Mouse (Mus musculus): ENCODE data around the gene Ptpre.
A peak's percentile ranks its signal among the peaks of the same experiment; 100 is the strongest.
"Not testable (repeated sequence)": the region's sequence is repeated elsewhere in the genome, so short reads cannot be mapped to it uniquely, and the experiment has no call there.

Ptpre gene

GRCm38 (mm10) chr7:135534548-135535189 is 2.6 kb upstream of the Ptpre start:
- peak; percentile 42 for DNase-seq (ENCODE audit: low spot score)

GRCm38 (mm10) chr7:135535908-135536307 is 1.4 kb upstream of the Ptpre start:
- no peak for DNase-seq (ENCODE audit: low spot score)

- DNase-seq (ENCODE audit: low spot score) = peak; percentile 19
Measured at GRCm38 (mm10) chr7:135537948-135538741, 864 bp downstream of the Ptpre start.

- no peak for DNase-seq (ENCODE audit: low spot score)
Measured at GRCm38 (mm10) chr7:135539429-135539828, 2.1 kb downstream of the Ptpre start.

GRCm38 (mm10) chr7:135542235-135542634 is 5.0 kb downstream of the Ptpre start:
- DNase-seq (ENCODE audit: low spot score) = no peak

GRCm38 (mm10) chr7:135543033-135543432 is 5.8 kb downstream of the Ptpre start:
- DNase-seq (ENCODE audit: low spot score) = no peak

GRCm38 (mm10) chr7:135544321-135544720 is 7.0 kb downstream of the Ptpre start:
- DNase-seq (ENCODE audit: low spot score) = no peak

- no peak for DNase-seq (ENCODE audit: low spot score)
Measured at GRCm38 (mm10) chr7:135545957-135546356, 8.7 kb downstream of the Ptpre start.

GRCm38 (mm10) chr7:135546530-135546929 is 9.2 kb downstream of the Ptpre start:
- DNase-seq (ENCODE audit: low spot score) = no peak

- DNase-seq (ENCODE audit: low spot score) = no peak
Measured at GRCm38 (mm10) chr7:135548434-135548833, 11.2 kb downstream of the Ptpre start.

GRCm38 (mm10) chr7:135551547-135551946 is 14.3 kb downstream of the Ptpre start:
- DNase-seq (ENCODE audit: low spot score) = no peak

GRCm38 (mm10) chr7:135553550-135553949 is 16.3 kb downstream of the Ptpre start:
- no peak for DNase-seq (ENCODE audit: low spot score)

GRCm38 (mm10) chr7:135556663-135557402 is 19.6 kb downstream of the Ptpre start:
- no peak for DNase-seq (ENCODE audit: low spot score)

GRCm38 (mm10) chr7:135560280-135560679 is 23.0 kb downstream of the Ptpre start:
- DNase-seq (ENCODE audit: low spot score) = no peak

GRCm38 (mm10) chr7:135564022-135564421 is 26.7 kb downstream of the Ptpre start:
- DNase-seq (ENCODE audit: low spot score) = no peak

GRCm38 (mm10) chr7:135566013-135566412 is 28.7 kb downstream of the Ptpre start:
- no peak for DNase-seq (ENCODE audit: low spot score)

GRCm38 (mm10) chr7:135567582-135567981 is 30.3 kb downstream of the Ptpre start:
- DNase-seq (ENCODE audit: low spot score) = no peak

GRCm38 (mm10) chr7:135568550-135568949 is 31.3 kb downstream of the Ptpre start:
- no peak for DNase-seq (ENCODE audit: low spot score)

GRCm38 (mm10) chr7:135571392-135571791 is 34.1 kb downstream of the Ptpre start:
- DNase-seq (ENCODE audit: low spot score) = no peak

- peak; percentile 85 for DNase-seq (ENCODE audit: low spot score)
Measured at GRCm38 (mm10) chr7:135571951-135572559, 34.8 kb downstream of the Ptpre start.

- not testable (repeated sequence) for DNase-seq (ENCODE audit: low spot score)
Measured at GRCm38 (mm10) chr7:135575319-135576069, 38.2 kb downstream of the Ptpre start.

GRCm38 (mm10) chr7:135576329-135576728 is 39.0 kb downstream of the Ptpre start:
- DNase-seq (ENCODE audit: low spot score) = no peak

All from urinary bladder, postnatal 14 days (tissue).